Mouse (Mus musculus): ENCODE results near the gene Bmp2. TPM values are rescaled to one million over a fixed set of nuclear protein-coding genes. Genes with fewer than 3 reads are reported as not detected.

Gene Bmp2
- polyA plus RNA-seq, 1 experiment from 2014 or later: 4.2 TPM

DNA sequence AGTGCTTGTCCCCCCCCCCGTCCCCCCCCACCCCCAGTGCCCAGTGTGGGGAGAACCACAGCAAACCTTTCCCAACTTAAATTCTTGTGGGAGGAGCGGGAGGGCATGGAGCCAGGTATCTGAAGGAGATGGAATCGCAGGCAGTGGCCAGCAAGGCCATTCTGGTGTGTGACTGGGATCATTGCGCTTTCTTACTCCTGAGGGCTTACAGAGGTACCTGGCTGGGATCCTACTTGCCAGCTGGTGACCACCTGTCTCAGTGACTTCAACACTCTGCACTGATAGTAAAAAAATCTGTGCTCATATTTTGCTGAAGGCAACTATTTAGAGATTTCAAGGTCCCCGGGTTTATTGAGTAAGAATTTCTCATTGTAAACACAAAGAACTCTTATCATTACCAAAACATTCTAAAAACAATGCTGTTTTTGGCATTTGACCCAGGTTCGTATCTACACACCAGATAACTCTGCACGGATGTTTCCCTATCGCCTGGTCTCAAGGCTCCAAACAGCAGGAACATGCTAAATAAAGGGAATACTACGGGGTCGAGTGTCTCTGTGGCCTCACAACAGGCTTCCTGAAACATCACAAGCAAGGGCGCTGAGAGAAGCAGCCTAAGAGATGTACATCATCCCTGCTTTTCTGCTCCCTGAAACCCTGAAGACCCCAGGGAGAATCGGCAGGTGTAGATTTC is 39.8 kb downstream of the Bmp2 start:
- Histone ChIP-seq H3K27me3 (no peaks in the 10 kb centered on the region), H3K9me3 (no peaks in the 10 kb centered on the region), H3K4me2 (no peak overlapping the region), H3K4me1 (no peaks in the 10 kb centered on the region), H3K27ac (no peak overlapping the region), H3K9ac (no peak overlapping the region), H3K4me3 (no peak overlapping the region), H3K36me3 (no peaks in the 10 kb centered on the region)
- no peak for ATAC-seq (ENCODE audit: borderline replicate concordance, extremely low read depth, low FRiP score, low TSS enrichment)
- 30% methylated on average over 12 of the region's 12 CpGs for WGBS

Small RNAs within 50 kb of the gene (microRNA-seq; reads per million reads assigned to microRNA genes)
- gene Mir3090: not detected

All from lung, embryonic 15.5 days (tissue).